Mouse (Mus musculus) kidney, postnatal 0 days (tissue): ENCODE measurements at regions not wholly inside any gene's neighbourhood (a gene's known extent, or its start where the extent isn't known, plus 50 kb on each side); places are given as distances from the start of the nearest gene placed in this dataset.

Experiments
- ATAC-seq: fragments of 200-750 bp; cut with Nextera tagmentation; replicated peaks from 2 replicates; pipeline ENCODE4 v1.8.0; 2017; ENCODE audit warnings: low read depth, moderate number of reproducible peaks, moderate TSS enrichment, moderate library complexity; ENCODE audit not compliant: low FRiP score
- DNase-seq: peaks from one replicate; pipeline ENCODE4 v3.0.0-alpha.2; 2016; ENCODE audit warnings: low spot score
- H3K27ac ChIP-seq: fragments of 300-500 bp; sonication (generic); 2 replicates; pipeline ENCODE4 v1.5.1; 2014; ENCODE audit warnings: mild to moderate bottlenecking
- H3K27me3 ChIP-seq: fragments of 300-500 bp; sonication (generic); 2 replicates; pipeline ENCODE4 v1.6.1; 2014; ENCODE audit warnings: low read length, mixed read lengths; ENCODE audit not compliant: insufficient read depth
- H3K36me3 ChIP-seq: fragments of 300-500 bp; sonication (generic); 2 replicates; pipeline ENCODE4 v1.6.1; 2014; ENCODE audit warnings: low read length, mixed read lengths; ENCODE audit not compliant: insufficient read depth
- H3K4me1 ChIP-seq: fragments of 300-500 bp; sonication (generic); replicated peaks from 2 replicates; pipeline ENCODE4 v1.6.1; 2014; ENCODE audit warnings: antibody characterized with exemption, low read length, mixed read lengths; ENCODE audit not compliant: insufficient read depth
- H3K4me2 ChIP-seq: fragments of 300-500 bp; sonication (generic); 2 replicates; pipeline ENCODE4 v1.6.1; 2014; ENCODE audit warnings: mild to moderate bottlenecking, low read length, moderate library complexity, mixed read lengths
- H3K4me3 ChIP-seq: fragments of 300-500 bp; sonication (generic); replicated peaks from 2 replicates; pipeline ENCODE4 v1.5.1; 2014; ENCODE audit warnings: low read depth, low read length
- H3K9ac ChIP-seq: fragments of 300-500 bp; sonication (generic); 2 replicates; pipeline ENCODE4 v1.6.1; 2014; ENCODE audit warnings: low read depth, low read length
- H3K9me3 ChIP-seq: fragments of 300-500 bp; sonication (generic); replicated peaks from 2 replicates; pipeline ENCODE4 v1.6.1; 2016; ENCODE audit warnings: low read length, inconsistent platforms, mixed read lengths
- CTCF ChIP-seq: IDR thresholded peaks from 2 replicates; pipeline ENCODE4 v1.5.1; 2016; ENCODE audit warnings: antibody characterized with exemption, low read depth, mild to moderate bottlenecking, moderate library complexity
- WGBS: fragments of 180-500 bp; shearing (Covaris S2); extraction: QIAGEN DNeasy Blood & Tissue Kit; methylation state at CpG from one replicate; pipeline ENCODE4 v1.1.7; 2014; 5-methylcytosine and 5-hydroxymethylcytosine counted together

- H3K4me3 ChIP-seq = no peak overlapping the region
- H3K9me3 ChIP-seq = no peaks in the 10 kb centered on the region
- TF ChIP-seq CTCF = no peak
- H3K4me1 ChIP-seq = no peaks in the 10 kb centered on the region
- ATAC-seq (no peak), DNase-seq (no peak)
- H3K9ac ChIP-seq = no peak overlapping the region
- H3K27ac ChIP-seq = no peak overlapping the region
- no peaks in the 10 kb centered on the region for H3K36me3 ChIP-seq
- no peaks in the 10 kb centered on the region for H3K27me3 ChIP-seq
- 67% methylated on average over 1 of the region's 1 CpGs for WGBS
- no peak overlapping the region for H3K4me2 ChIP-seq
Observed at GRCm38 (mm10) chr5:28562917-28563316, 95.9 kb upstream of the Shh start.

- no peak for TF ChIP-seq CTCF
- no peak overlapping the region for H3K4me2 ChIP-seq
- H3K9me3 ChIP-seq = no peaks in the 10 kb centered on the region
- no peak overlapping the region for H3K27ac ChIP-seq
- ATAC-seq (no peak), DNase-seq (no peak)
- 80% methylated on average over 2 of the region's 2 CpGs for WGBS
- H3K4me1 ChIP-seq = no peaks in the 10 kb centered on the region
- H3K4me3 ChIP-seq = no peak overlapping the region
- no peaks in the 10 kb centered on the region for H3K36me3 ChIP-seq
- H3K9ac ChIP-seq = no peak overlapping the region
- no peaks in the 10 kb centered on the region for H3K27me3 ChIP-seq
Observed at GRCm38 (mm10) chr5:28553543-28553942, 86.5 kb upstream of the Shh start.

GRCm38 (mm10) chr5:28530202-28530855 is 63.3 kb upstream of the Shh start:
- no peak overlapping the region for H3K4me3 ChIP-seq
- WGBS = 37% methylated on average over 6 of the region's 6 CpGs
- H3K27me3 ChIP-seq = no peaks in the 10 kb centered on the region
- H3K9me3 ChIP-seq = no peaks in the 10 kb centered on the region
- no peaks in the 10 kb centered on the region for H3K4me1 ChIP-seq
- H3K36me3 ChIP-seq = no peaks in the 10 kb centered on the region
- ATAC-seq (no peak), DNase-seq (no peak)
- no peak overlapping the region for H3K27ac ChIP-seq
- no peak overlapping the region for H3K9ac ChIP-seq
- H3K4me2 ChIP-seq = no peak overlapping the region
- no peak for TF ChIP-seq CTCF

GRCm38 (mm10) chr5:28526435-28526834 is 59.4 kb upstream of the Shh start:
- ATAC-seq (peak; percentile 86), DNase-seq (peak; percentile 15)
- no peak for TF ChIP-seq CTCF
- no peaks in the 10 kb centered on the region for H3K9me3 ChIP-seq
- 55% methylated on average over 3 of the region's 3 CpGs for WGBS
- H3K4me2 ChIP-seq = no peak overlapping the region
- H3K27ac ChIP-seq = 0 out of 2 replicates have a peak overlapping the region, but pooled peaks have one; percentile 36
- H3K9ac ChIP-seq = no peak overlapping the region
- H3K4me3 ChIP-seq = no peak overlapping the region
- no peaks in the 10 kb centered on the region for H3K27me3 ChIP-seq
- H3K36me3 ChIP-seq = no peaks in the 10 kb centered on the region
- no peaks in the 10 kb centered on the region for H3K4me1 ChIP-seq

GRCm38 (mm10) chr5:28520800-28521707 is 54.0 kb upstream of the Shh start:
- DNase-seq = peak; percentile 14
- Histone ChIP-seq H3K4me2 (no peak overlapping the region), H3K36me3 (no peaks in the 10 kb centered on the region), H3K4me3 (no peak overlapping the region), H3K9ac (no peak overlapping the region), H3K4me1 (no peaks in the 10 kb centered on the region), H3K27me3 (no peaks in the 10 kb centered on the region), H3K27ac (no peak overlapping the region), H3K9me3 (no peaks in the 10 kb centered on the region)
- no peak for ATAC-seq
- 42% methylated on average over 9 of the region's 9 CpGs for WGBS
- TF ChIP-seq CTCF = no peak

- no peak overlapping the region for H3K9ac ChIP-seq
- WGBS = 82% methylated on average over 3 of the region's 3 CpGs
- no peaks in the 10 kb centered on the region for H3K36me3 ChIP-seq
- no peak overlapping the region for H3K27ac ChIP-seq
- ATAC-seq (no peak), DNase-seq (no peak)
- H3K4me1 ChIP-seq = no peaks in the 10 kb centered on the region
- no peak overlapping the region for H3K4me2 ChIP-seq
- peak; percentile 45 for TF ChIP-seq CTCF
- H3K4me3 ChIP-seq = no peak overlapping the region
- H3K9me3 ChIP-seq = no peaks in the 10 kb centered on the region
- no peaks in the 10 kb centered on the region for H3K27me3 ChIP-seq
Observed at GRCm38 (mm10) chr5:28519059-28519543, 52.0 kb upstream of the Shh start.
